Mouse (Mus musculus) forebrain, embryonic 14.5 days (tissue): ENCODE measurements around the gene Sirt1. TPM values are rescaled to one million over a fixed set of nuclear protein-coding genes. Genes with fewer than 3 reads are reported as not detected.

Experiments
- polyA plus RNA-seq: library from polyadenylated mRNA; unstranded; fragments of >200 nt; fragmentation: Nextera tagmentation; extraction: Ambion mirVana; gene quantifications from 2 replicates; pipeline ENCODE4 v1.2.1, GENCODE M21; 2014

Gene Sirt1
- polyA plus RNA-seq, 1 experiment from 2014 or later: 6.2 TPM

Other genes with a start within 250 kb of the Sirt1 start
- gene Mypn, start 177.8 kb downstream of the Sirt1 start, polyA plus RNA-seq: 0.10 and 0.15 TPM in 2 replicates
- 36.6 and 37.7 TPM in 2 replicates for gene Herc4, start 137.9 kb downstream of the Sirt1 start, polyA plus RNA-seq
- 9.8 and 11.2 TPM in 2 replicates for gene Dnajc12, start 739 bp upstream of the Sirt1 start, polyA plus RNA-seq
- not detected in 2 replicates for gene Gm7075, start 40.1 kb upstream of the Sirt1 start, polyA plus RNA-seq
- 0.41 and 0.61 TPM in 2 replicates for gene Ctnna3, start 48.4 kb upstream of the Sirt1 start, polyA plus RNA-seq